Mouse (Mus musculus): ENCODE data around the gene Gpr155.

Gene Gpr155

GRCm38 (mm10) chr2:73386356-73387046, at the start of gene Gpr155:
TSS of gene Gpr155 (minus strand) at chr2:73386572.
- CTCF ChIA-PET: interaction anchor here (0.7 kb wide), 1 partner anchor 74 kb away, joined by 3 read pairs; the partner anchor contains the start of gene Cir1

- CTCF ChIA-PET: no interaction called here
These were observed 49.5 kb upstream of the Gpr155 start for GRCm38 (mm10) chr2:73435847-73436246.

- CTCF ChIA-PET: no interaction called here
These were observed 45.6 kb upstream of the Gpr155 start for GRCm38 (mm10) chr2:73431959-73432396.

- CTCF ChIA-PET: interaction anchor here (0.6 kb wide), 1 partner anchor 12 kb away, joined by 3 read pairs; no protein-coding TSS in a partner anchor
These were observed 42.6 kb upstream of the Gpr155 start for GRCm38 (mm10) chr2:73428803-73429468.

GRCm38 (mm10) chr2:73427293-73427692, 40.9 kb upstream of the Gpr155 start:
- CTCF ChIA-PET: interaction anchor here (0.6 kb wide), 1 partner anchor 140 kb away, joined by 3 read pairs; no protein-coding TSS in a partner anchor

GRCm38 (mm10) chr2:73425822-73426221, 39.5 kb upstream of the Gpr155 start:
- CTCF ChIA-PET: interaction anchor here (1.1 kb wide), 1 partner anchor 11 kb away, joined by 3 read pairs; no protein-coding TSS in a partner anchor

- CTCF ChIA-PET: interaction anchor here (0.6 kb wide), 2 partner anchors 473 to 846 kb away, joined by 3 to 6 read pairs; no protein-coding TSS in a partner anchor
These were observed 33.4 kb upstream of the Gpr155 start for GRCm38 (mm10) chr2:73419730-73420129.

GRCm38 (mm10) chr2:73419285-73419684, 32.9 kb upstream of the Gpr155 start:
- CTCF ChIA-PET: interaction anchor here (0.6 kb wide), 2 partner anchors 472 to 846 kb away, joined by 3 to 6 read pairs; no protein-coding TSS in a partner anchor

- CTCF ChIA-PET: interaction anchor here (0.5 kb wide), 1 partner anchor 51 kb away, joined by 3 read pairs; no protein-coding TSS in a partner anchor
These were observed 29.5 kb upstream of the Gpr155 start for GRCm38 (mm10) chr2:73415892-73416291.

- CTCF ChIA-PET: interaction anchor here (0.5 kb wide), 1 partner anchor 1024 kb away, joined by 3 read pairs; no protein-coding TSS in a partner anchor
These were observed 23.7 kb upstream of the Gpr155 start for GRCm38 (mm10) chr2:73410076-73410475.

GRCm38 (mm10) chr2:73407662-73408061, 21.3 kb upstream of the Gpr155 start:
- CTCF ChIA-PET: no interaction called here

GRCm38 (mm10) chr2:73406336-73406915, 20.1 kb upstream of the Gpr155 start:
- CTCF ChIA-PET: interaction anchor here (0.7 kb wide), 1 partner anchor 114 kb away, joined by 10 read pairs; no protein-coding TSS in a partner anchor

GRCm38 (mm10) chr2:73404980-73405379, 18.6 kb upstream of the Gpr155 start:
- CTCF ChIA-PET: no interaction called here

- CTCF ChIA-PET: interaction anchor here (0.6 kb wide), 1 partner anchor 47 kb away, joined by 5 read pairs; no protein-coding TSS in a partner anchor
These were observed 18.1 kb upstream of the Gpr155 start for GRCm38 (mm10) chr2:73404442-73404841.

GRCm38 (mm10) chr2:73403385-73404013, 17.1 kb upstream of the Gpr155 start:
- CTCF ChIA-PET: interaction anchor here (0.6 kb wide), 1 partner anchor 46 kb away, joined by 5 read pairs; no protein-coding TSS in a partner anchor

GRCm38 (mm10) chr2:73401689-73402088, 15.3 kb upstream of the Gpr155 start:
- CTCF ChIA-PET: interaction anchor here (0.5 kb wide), 1 partner anchor 374 kb away, joined by 7 read pairs; no protein-coding TSS in a partner anchor

GRCm38 (mm10) chr2:73397476-73397875, 11.1 kb upstream of the Gpr155 start:
- CTCF ChIA-PET: no interaction called here

- CTCF ChIA-PET: no interaction called here
These were observed 10.5 kb upstream of the Gpr155 start for GRCm38 (mm10) chr2:73396828-73397325.

GRCm38 (mm10) chr2:73395516-73395915, 9.1 kb upstream of the Gpr155 start:
- CTCF ChIA-PET: no interaction called here

GRCm38 (mm10) chr2:73394476-73394875, 8.1 kb upstream of the Gpr155 start:
- CTCF ChIA-PET: no interaction called here

- CTCF ChIA-PET: interaction anchor here (0.6 kb wide), 1 partner anchor 151 kb away, joined by 19 read pairs; no protein-coding TSS in a partner anchor
These were observed 6.4 kb upstream of the Gpr155 start for GRCm38 (mm10) chr2:73392772-73393171.

Measured in spleen, embryonic (tissue).